Mouse (Mus musculus) spleen, adult 2 months (tissue): Measurements from ENCODE around the gene Mas1.

Experiments used
- CTCF ChIP-seq: fragments of 200-500 bp; IDR thresholded peaks from 2 replicates; pipeline ENCODE4 v1.5.1; 2011; ENCODE audit warnings: mild to moderate bottlenecking, inconsistent platforms; ENCODE audit not compliant: insufficient read depth, insufficient read length, insufficient replicate concordance; ENCODE audit errors: extremely low read depth
- POLR2A ChIP-seq: fragments of 200-500 bp; IDR thresholded peaks from 2 replicates; pipeline ENCODE4 v1.6.1; 2011; ENCODE audit warnings: low read depth, low read length, inconsistent platforms

- TF ChIP-seq CTCF: no peak
- no peak for TF ChIP-seq POLR2A
Observed at GRCm38 (mm10) chr17:12897674-12898073, 29.7 kb upstream of the Mas1 start.
